Mouse (Mus musculus) frontal cortex, postnatal 25 days (tissue): Measurements from ENCODE around the gene Tmem11.

Experiments used
- DNase-seq, 2 experiments: peaks; one replicate each; pipeline ENCODE4 v3.0.0; 2022; ENCODE audit warnings: low spot score in 2 of 2

Tmem11 gene

GRCm38 (mm10) chr11:60878675-60879294 lies at the start of gene Tmem11:
Gene Tmem11 (minus strand): TSS chr11:60879272.
- DNase-seq: peak; percentile 92 to 95

DNA sequence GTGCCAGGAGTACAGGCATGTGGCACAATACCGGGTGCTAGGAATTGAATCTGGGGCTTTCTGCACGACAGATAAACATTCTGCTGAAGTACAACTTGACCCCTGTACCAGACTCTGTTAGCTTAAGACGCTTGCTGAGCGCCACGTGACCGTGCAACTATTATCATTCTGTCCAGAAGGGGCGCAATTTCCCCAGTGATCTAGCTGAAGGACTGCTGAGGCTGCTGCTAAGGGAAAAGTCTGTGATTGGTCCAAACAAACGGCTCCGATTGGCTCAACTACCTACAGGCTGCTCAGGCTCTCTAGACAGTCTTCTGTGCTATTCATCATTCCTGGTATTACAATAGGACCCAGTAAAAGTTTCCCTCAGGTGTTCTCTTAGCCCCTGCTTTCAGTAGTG lies 48.2 kb upstream of the Tmem11 start:
- DNase-seq: peak; percentile 80 to 85

- DNase-seq: no peak
These were observed 45.9 kb upstream of the Tmem11 start for GRCm38 (mm10) chr11:60924981-60925380.

- DNase-seq: no peak
These were observed 45.4 kb upstream of the Tmem11 start for GRCm38 (mm10) chr11:60924498-60924897.

DNA sequence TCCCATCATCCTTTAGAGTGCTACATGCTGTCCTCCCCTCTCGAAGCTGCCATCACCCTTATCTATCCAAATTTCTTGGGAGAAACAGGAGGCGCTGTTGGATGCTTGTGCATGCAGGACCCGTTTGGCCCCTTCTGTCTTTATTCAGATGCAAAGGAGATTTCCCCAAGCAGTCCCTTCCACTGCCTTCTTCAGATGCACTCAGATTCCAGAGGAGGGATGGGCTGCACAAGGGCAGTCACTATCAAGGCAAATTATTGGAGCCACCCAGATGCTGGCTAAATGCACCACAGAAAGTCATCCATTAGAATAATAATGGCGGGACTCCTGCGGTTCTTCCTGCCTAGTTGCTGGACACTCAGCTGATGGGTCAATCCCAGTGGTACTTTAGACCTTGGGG lies 43.9 kb upstream of the Tmem11 start:
- no peak for DNase-seq

GRCm38 (mm10) chr11:60922195-60922594 lies 43.1 kb upstream of the Tmem11 start:
- DNase-seq: no peak

DNA sequence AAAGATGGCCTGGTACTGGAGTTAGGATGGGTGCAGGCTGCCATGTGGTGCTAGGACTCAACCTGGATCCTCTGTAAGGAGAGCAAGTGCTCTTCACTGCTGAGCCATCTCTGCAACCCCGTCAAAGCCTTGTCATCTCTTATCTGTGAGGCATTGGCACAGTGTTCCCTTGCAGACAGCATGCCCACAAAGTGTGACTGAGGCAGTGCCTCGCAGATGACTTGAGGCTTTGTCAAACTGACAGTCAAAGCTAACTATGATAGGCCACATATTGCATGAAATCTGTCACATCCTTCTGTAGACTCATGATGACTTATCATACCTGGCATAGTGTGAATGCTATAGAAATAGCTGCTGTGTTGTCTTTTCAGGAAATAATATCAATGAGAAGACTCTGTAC lies 40.9 kb upstream of the Tmem11 start:
- DNase-seq: no peak

GRCm38 (mm10) chr11:60915201-60915600 lies 36.1 kb upstream of the Tmem11 start:
- no peak for DNase-seq

DNA sequence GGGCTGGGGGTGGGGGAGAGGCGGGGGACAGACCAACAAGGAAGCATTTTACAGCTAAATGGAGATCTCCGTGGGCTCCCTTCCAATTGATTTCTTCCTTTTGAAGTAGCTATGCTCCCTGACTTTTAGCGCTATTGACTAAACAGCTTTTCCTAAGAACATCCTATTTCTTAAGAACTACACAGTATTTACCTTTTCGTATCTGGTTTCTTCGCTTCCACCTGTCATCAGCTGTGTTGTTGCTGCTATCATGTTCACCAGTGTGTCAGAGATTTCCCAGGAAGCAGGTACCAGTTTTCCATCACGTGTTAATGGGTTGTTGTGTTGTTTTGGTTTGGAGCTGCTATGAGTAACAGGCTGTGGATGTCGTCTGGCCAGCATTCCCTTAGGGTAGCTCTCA lies 35.4 kb upstream of the Tmem11 start, which contains the start of gene Natd1:
Natd1 (minus strand) TSS at position 260 of the 400 bp plus-strand sequence.
- DNase-seq: no peak

- peak; percentile 83 to 84 for DNase-seq
These were observed 34.5 kb upstream of the Tmem11 start for GRCm38 (mm10) chr11:60913301-60914196.

DNA sequence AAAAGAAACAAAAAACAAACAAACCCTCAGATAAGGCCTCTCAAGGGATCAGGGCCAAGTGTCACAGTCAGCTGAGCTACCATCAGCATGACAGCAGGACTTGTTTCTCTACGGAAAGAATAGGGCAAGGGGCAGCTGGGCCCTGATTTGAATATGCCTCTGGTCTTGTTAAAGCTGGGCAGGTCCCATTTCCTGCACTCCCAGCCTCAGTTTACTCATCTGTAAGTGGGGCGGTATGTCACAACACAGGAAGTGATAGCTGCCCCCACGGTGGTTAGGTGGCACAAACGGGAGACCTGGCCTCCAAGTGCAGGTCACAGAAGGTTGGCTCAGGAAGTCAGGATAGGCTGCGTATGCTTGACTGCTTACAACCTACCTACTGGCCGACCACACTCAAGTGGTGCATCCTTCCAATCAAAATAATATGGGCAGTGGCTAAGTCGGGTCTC lies 33.5 kb upstream of the Tmem11 start:
- no peak for DNase-seq

DNA sequence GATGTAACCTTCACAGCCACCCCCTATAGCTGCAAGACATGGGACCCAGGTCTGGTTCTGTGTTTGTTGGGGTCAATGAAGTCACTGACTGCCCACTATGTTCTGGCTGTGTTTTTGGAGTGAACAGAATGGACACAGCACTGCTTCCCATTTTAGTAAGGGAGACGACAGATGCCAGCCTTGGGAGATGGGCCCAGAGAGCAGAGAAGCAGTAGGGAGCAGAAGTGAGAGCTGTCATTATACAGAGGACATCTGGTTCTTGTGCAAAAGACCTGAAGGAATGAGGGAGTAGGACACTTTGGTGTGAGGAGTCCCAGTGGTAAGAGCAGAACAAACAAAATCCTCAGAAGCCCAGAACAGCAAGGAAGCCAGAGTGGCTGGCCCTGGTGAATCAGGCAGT lies 30.6 kb upstream of the Tmem11 start:
- no peak for DNase-seq

- DNase-seq: no peak
These were observed 29.0 kb upstream of the Tmem11 start for GRCm38 (mm10) chr11:60908073-60908472.

DNA sequence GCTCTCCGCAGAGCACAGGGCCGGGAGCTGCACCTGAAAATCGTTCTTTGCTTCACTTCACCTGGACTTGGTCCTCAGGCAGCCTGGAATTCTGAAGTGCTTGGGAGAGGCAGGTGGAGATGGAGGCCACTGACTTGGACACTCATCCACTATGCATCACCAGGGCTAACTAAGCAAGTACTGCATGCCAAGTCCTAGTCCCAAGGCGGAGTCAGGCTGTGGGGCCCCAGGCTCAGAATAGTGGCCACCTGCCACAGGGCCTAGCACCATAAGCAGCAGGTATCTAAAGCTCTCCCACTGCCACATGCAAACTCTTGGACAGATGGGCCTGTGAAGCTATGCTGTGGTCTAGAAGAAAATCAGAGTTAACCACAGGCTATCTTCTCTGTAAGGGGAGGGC lies 27.4 kb upstream of the Tmem11 start:
- no peak for DNase-seq

DNA sequence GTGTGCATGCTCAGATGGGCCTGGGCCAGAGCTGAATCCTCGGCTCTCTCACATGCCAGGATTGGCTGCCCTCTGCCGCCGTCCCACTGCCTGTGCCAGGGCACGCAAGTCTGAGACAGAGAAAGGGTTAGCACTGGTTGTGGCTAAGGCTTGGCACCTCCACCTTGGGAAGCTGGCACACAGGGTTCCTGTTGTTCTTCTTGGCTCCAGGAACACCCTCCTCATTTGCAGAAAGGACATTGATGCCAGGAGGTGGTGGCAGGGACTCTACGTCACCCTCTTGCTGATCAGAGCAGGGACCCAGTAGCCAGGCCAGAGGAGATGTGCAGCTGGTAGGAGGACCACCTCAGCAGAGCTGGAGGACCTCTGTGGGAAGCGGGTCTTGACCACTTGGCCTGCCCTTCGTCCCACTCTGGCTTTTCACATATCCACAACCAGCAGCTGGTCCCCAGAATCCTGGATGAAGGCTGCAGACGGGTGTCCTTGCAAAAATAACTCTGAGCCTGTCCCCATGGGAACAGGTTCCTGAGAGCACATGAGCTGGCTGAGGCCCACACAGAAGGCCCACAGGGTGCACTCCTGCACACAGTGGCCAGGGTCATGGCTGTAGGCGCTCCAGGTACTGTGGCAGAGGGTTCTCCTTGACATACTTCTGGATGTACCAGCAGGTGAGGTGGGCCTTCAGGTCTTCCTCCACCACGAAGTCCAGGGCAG lies 26.5 kb upstream of the Tmem11 start:
- no peak for DNase-seq

- no peak for DNase-seq
These were observed 24.6 kb upstream of the Tmem11 start for GRCm38 (mm10) chr11:60903661-60904061.

DNA sequence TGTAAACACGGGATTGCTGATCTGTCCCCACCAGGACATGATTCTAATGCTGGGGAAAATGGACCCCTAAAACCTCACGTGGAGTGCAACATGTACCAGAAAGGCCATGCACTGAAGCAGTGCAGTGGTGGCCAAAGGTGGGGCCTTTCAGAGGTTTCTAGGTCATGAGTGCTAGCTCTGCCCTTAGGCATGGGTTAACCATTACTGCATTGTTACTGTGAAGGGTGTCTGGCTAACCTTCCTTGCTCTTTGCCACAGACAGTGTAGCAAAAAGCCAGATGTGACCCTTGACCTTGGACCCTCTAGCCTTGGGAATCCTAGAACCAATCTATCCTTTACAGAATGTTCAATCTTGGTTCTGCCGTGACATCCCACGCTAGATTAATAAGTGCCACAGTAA lies 23.4 kb upstream of the Tmem11 start:
- DNase-seq: no peak

- DNase-seq: no peak
These were observed 22.9 kb upstream of the Tmem11 start for GRCm38 (mm10) chr11:60902001-60902400.

- no peak for DNase-seq
These were observed 16.8 kb upstream of the Tmem11 start for GRCm38 (mm10) chr11:60895915-60896314.

DNA sequence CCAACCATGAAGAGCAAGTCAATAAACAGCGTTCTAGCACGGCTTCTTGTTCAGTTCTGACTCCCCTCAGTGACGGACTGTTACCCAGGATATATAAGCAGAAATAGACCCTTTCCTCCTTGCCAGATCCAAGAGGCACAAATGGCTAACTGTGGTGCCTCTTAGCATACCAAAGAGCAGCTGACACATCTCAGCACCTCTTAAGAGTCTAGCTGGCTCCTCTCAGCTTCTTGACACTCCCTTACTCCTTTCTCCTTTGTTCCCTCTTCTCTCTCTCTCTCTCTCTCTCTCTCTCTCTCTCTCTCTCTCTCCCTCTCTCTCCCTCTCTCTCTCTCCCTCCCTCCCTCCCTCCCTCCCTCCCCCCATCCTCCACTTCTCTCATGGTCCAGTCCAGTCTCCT lies 11.7 kb upstream of the Tmem11 start:
- no peak for DNase-seq

DNA sequence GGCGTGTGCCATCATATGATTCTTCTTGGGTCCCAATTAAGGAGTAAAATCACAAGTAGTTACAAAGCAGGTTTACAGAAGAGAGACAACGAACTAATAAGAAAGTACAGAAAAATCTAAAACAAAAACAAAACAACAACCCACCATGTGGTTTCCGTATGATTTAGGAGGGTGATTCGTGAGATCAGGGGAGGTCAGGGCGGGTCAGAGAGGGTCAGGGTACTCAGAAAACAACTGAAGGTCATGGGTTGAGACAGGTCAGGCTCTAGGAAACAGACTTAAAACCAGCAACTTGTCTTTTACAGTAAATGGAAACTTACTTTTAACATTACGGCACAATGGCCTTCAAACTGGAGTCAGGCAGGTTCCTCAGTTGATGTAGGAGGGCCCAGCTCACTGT lies 11.2 kb upstream of the Tmem11 start:
- DNase-seq: no peak

DNA sequence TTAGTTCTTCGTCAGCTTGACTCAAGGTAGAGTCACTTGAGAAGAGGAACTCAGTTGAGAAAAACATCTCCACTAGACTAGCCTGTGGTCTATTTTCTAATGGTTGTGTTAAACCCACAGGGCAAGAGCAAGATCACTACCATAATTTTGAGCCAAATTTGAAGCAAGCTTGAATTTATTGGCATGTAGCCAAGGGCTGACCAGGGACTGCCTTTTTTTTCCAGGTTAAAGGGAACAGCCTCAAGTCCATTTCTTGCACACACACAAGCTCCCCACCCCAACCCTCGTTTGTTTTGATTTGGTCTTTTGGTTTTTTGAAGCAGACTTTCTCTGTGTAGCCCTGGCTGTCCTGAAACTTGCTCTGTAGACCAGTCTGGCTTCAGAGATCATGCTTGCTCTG lies 10.8 kb upstream of the Tmem11 start:
- no peak for DNase-seq
